Mouse (Mus musculus): Measurements from ENCODE around the gene Mrpl58. TPM values are rescaled to one million over a fixed set of nuclear protein-coding genes. Genes with fewer than 3 reads are reported as not detected.
"Not testable (repeated sequence)": the region's sequence is repeated elsewhere in the genome, so short reads cannot be mapped to it uniquely, and the experiment has no call there.

Gene Mrpl58
- total RNA-seq, 2 experiments from 2014 or later: 100 to 105 TPM

DNA sequence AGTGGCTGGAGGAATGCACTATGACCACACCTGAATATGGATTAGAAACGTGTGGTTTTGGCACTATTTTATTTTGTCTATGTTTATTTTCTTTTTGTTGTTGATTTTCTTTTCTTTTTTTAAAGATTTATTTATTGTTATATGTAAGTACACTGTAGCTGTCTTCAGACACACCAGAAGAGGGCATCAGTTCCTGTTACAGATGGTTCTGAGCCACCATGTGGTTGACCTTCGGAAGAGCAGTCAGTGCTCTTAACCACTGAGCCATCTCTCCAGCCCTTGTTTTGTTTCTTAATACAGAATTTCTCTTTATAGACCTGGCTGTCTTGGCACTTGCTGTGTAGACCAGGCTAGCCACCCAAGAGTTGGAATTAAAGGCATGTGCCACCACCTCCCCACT is 30.8 kb upstream of the Mrpl58 start:
- no peak overlapping the region for H3K4me3 ChIP-seq
- TF ChIP-seq CTCF (conservative IDR thresholded peaks at IDR 0.05): peak; percentile 61
- DNase-seq (ENCODE audit: low spot score in 2 of 2): no peak
- peak overlapping the region; percentile 92; the same call in 1 of the 2 replicates for H3K27ac ChIP-seq

DNA sequence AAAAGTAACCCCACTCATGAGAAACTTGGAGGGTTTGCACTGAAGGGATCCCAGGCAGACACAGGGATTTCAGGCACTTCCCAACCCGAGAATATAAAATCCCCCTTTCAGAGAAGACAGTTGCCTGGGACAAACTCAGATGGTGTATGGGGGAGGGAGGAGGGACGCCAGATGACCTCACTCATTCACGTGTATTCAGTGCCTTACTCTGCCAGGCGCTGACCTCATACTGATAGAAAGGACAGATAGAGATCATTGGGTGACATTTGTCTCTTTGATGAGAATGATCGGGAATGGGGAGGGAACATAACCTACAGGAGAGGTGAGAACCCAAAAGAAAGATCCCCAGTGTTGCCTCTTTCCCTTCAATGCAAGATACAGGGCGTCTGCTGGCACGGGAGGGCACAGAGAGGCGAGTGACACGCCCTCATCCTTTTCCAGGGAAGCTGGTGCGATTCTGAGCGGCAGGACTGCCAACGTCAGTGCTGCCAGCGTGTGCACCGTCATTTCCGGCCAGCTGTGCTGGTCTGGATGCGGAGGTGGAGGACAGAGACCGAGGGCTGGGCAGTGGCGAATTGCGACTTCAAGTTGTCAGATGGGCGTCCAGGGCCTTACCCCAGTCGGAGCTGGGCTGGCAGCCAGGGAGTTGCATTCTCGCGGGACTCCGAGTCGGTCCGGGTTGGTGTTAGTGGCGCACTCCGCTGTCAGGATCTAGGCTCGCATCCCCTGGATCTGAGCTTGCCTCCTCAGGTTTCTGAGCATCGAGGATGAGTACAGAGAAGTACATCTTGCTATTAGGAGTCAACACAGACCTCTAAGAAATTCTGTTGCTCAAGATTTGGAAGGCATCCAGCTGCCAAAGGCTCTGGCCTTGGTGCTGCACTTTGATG is 29.5 kb upstream of the Mrpl58 start:
- H3K4me3 ChIP-seq: peak overlapping the region; percentile 54
- no peak; the same call in 1 of the 2 replicates for TF ChIP-seq CTCF (conservative IDR thresholded peaks at IDR 0.05)
- H3K27ac ChIP-seq: peak overlapping the region; percentile 92
- peak; percentile 67 to 72 for DNase-seq (ENCODE audit: low spot score in 2 of 2)

DNA sequence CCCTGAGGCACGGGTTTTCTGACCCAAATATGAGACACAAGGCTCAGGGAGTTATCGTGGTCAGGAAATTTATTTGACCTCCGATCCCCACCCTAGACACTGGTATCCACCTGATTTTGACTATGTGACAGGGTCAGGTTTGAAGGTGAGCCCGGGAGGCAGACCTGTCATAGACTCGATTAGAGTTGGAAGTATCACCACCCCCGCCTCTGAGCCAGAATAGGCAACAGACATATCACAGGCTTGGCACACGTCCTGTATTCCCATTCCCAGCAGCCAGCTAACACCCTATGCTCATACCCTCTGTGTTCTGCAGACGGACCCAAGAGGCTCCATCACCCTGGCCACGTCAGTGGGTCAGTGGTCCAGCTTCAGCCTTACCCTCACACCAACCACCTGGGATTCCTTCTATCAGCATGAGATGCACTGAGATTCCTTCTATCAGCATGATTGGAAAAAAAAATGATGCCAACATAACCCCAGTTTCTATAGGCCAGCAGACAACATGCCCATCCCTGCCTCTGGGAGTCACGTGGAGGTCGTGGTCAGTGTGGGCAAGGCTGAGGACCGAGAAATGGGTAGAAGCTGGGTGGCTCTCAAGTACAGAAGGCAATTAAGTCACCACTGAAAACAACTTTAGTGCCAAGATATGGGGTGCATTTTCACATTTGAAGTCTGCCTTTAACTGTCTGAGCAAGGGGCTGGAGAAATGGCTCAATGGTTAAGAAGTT is 28.7 kb upstream of the Mrpl58 start:
- H3K4me3 ChIP-seq: peak overlapping the region; percentile 54
- TF ChIP-seq CTCF (conservative IDR thresholded peaks at IDR 0.05): no peak
- peak overlapping the region; percentile 92 for H3K27ac ChIP-seq
- peak in 1 of 2 experiments; percentile 64 for DNase-seq (ENCODE audit: low spot score in 2 of 2)

GRCm38 (mm10) chr11:115376722-115377121 is 26.8 kb upstream of the Mrpl58 start:
- no peak for DNase-seq (ENCODE audit: low spot score in 2 of 2)
- no peak overlapping the region for H3K4me3 ChIP-seq
- H3K27ac ChIP-seq: no peak overlapping the region
- TF ChIP-seq CTCF (conservative IDR thresholded peaks at IDR 0.05): no peak

- no peak for DNase-seq (ENCODE audit: low spot score in 2 of 2)
- TF ChIP-seq CTCF (conservative IDR thresholded peaks at IDR 0.05): no peak
- H3K4me3 ChIP-seq: no peak overlapping the region
- H3K27ac ChIP-seq: no peak overlapping the region
Measured at GRCm38 (mm10) chr11:115377254-115377653, 26.3 kb upstream of the Mrpl58 start.

DNA sequence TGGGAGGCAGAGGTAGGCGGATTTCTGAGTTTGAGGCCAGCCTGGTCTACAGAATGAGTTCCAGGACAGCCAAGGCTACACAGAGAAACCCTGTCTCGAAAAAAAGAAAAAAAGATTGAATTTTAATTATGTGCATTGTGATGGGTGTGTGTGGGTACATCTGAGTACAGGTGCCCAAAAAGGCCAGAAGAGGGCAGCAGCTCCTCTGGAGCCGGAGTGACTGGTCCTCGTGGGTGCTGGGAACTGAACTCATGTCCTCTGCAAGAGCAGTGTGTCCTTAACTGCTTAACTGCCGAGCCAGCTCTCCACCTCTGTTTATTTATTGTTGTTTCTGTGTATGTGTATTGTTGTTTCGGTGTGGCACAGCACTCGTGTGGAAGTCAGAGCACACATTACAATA is 25.7 kb upstream of the Mrpl58 start:
- no peak overlapping the region for H3K4me3 ChIP-seq
- TF ChIP-seq CTCF (conservative IDR thresholded peaks at IDR 0.05): peak; percentile 36; the same call in 1 of the 2 replicates
- no peak for DNase-seq (ENCODE audit: low spot score in 2 of 2)
- H3K27ac ChIP-seq: no peak overlapping the region

DNA sequence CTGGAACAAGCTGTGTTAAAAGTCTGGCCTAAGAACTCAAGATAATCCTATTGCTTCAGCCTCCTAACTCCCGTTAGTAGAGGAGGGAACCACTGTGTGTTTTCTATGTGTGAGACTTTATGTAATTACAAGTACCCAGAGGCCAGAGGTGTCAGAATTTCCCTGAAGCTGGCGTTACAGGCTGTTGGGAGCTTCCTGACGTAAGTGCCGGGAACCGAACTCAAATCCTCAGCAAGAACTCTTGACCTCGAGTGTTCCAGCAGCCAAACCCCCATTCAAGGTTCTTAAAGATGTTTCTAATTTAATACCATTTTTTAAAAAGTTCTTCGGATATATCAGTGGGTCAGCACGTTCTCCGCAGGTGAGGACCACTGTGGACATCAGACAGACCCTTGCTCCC is 22.3 kb upstream of the Mrpl58 start:
- no peak for DNase-seq (ENCODE audit: low spot score in 2 of 2)
- peak overlapping the region; percentile 98; the same call in 1 of the 2 replicates for H3K27ac ChIP-seq
- peak overlapping the region; percentile 91 for H3K4me3 ChIP-seq
- no peak for TF ChIP-seq CTCF (conservative IDR thresholded peaks at IDR 0.05)

DNA sequence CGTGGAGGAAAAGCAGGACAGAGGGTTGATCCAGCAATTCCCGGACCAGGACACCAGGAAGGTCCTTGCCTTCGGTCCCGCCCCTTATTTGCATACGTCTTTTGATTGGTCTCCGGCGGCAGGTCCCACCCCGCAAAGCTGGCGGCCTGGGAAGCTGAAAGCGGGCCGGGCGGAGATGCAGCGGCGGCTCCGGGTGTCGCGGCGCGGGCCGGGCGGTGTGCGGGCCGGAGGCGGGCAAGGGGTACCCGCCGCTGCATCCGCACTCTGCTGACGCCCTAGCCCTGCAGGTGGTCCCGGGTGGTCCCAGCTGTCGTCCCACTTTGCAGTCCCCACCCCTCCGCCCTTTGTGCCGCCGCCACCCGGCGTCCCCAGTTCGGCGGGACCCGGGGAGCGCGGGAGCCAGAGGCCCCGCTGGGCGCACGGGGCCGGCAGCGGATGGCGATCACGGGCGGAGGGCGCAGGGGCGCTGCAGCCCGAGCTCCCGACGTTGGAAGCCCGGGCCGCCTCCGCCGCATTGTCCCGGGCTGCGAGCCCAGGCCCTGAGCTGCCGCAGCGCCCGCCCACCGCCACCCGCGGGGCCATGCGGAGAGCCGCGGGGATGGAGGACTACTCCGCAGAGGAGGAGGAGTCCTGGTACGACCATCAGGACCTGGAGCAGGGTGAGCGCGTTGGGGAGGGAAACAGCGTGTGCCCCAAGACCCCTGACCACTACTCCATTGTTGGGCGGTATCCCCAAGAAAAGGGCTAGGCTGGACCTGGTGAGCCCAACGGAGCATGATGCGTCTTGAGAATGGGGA is 21.6 kb upstream of the Mrpl58 start, which contains the start of gene Cdr2l:
TSS of gene Cdr2l (plus strand) at position 174 of the 797 bp plus-strand sequence.
- Histone ChIP-seq H3K27ac (peak within 1 kb of the TSS; percentile 98), H3K4me3 (peak within 1 kb of the TSS; percentile 91)
- DNase-seq (ENCODE audit: low spot score in 2 of 2): peak; percentile 85 to 90
- TF ChIP-seq CTCF (conservative IDR thresholded peaks at IDR 0.05): no peak

GRCm38 (mm10) chr11:115382891-115383290 is 20.7 kb upstream of the Mrpl58 start:
- Histone ChIP-seq H3K27ac (peak overlapping the region; percentile 98), H3K4me3 (peak overlapping the region; percentile 91)
- no peak for DNase-seq (ENCODE audit: low spot score in 2 of 2)
- TF ChIP-seq CTCF (conservative IDR thresholded peaks at IDR 0.05): no peak

DNA sequence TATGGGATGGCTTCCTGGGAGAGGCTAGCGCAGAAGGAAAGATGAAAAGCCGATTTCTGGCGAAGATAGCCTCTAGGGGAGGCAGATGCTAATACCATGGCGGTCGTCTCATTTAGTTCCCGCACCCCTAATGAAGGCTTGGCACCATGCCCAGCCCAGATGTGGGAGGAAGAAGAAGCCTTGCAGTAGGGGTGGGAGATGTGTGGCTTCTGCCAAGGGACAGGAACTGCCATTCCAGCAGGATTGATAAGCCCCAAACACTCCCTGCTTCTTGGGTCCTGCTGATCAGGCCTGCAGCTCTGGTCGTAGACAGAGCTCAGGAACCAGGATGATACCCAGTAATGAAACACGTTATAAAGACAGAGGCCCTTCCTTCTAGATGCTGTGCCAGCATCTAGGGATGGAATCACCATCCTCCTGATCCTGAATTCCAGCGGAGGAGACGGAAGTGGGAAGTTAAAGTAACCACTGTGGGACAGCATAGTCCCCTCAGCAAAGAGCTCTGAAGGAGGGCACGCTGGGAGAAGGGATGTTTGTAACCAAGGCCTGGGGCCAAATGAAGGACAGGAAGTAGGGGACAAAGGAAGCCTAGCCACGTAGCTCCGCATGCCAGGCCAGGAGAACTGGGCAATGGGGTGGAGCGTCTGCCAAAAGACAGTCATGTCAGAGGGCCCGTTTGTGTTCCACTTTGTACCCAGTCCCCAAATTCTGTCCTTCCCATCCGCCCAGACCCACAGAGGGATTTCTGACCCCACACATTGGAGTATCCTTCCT is 19.7 kb upstream of the Mrpl58 start:
- H3K4me3 ChIP-seq: peak overlapping the region; percentile 91
- peak overlapping the region; percentile 98 for H3K27ac ChIP-seq
- DNase-seq (ENCODE audit: low spot score in 2 of 2): no peak
- TF ChIP-seq CTCF (conservative IDR thresholded peaks at IDR 0.05): no peak

GRCm38 (mm10) chr11:115384587-115384986 is 19.0 kb upstream of the Mrpl58 start:
- no peak for DNase-seq (ENCODE audit: low spot score in 2 of 2)
- no peak overlapping the region; the same call in 1 of the 2 replicates for H3K4me3 ChIP-seq
- peak overlapping the region; percentile 98 for H3K27ac ChIP-seq
- no peak for TF ChIP-seq CTCF (conservative IDR thresholded peaks at IDR 0.05)

GRCm38 (mm10) chr11:115386859-115387258 is 16.7 kb upstream of the Mrpl58 start:
- not testable (repeated sequence) for H3K4me3 ChIP-seq; DNase-seq (ENCODE audit: low spot score in 2 of 2); H3K27ac ChIP-seq
